8 mouse cellular contexts compared by ENCODE assay signal in the genomic region with DNA sequence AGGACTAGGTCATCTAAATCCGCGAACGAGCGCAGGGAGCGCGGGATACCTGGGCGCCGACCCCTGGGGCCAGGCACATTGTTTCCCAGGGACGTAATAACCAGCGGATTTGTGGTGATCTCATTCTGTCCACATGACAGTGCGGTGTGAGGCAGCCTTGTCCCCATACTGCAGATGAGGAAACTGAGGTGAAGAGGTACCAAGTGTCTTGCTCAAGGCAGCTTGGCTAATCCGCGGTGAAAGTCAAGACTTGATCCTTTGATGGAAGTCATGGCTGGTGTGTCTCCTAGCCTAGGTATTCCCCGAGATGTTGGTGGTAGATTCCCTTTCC. TPM values are rescaled to one million over a fixed set of nuclear protein-coding genes. Genes with fewer than 3 reads are reported as not detected.
DNase-seq lines count a peak whose midpoint lies in the region; ATAC-seq and TF ChIP-seq lines count a peak whose summit lies in the region.

No protein-coding gene starts in this region.

- peaks cover 95% of the 10 kb centered on the region for H3K27me3 ChIP-seq in megakaryocyte, embryonic 14.5 days (replicated peaks)
- H3K27me3 ChIP-seq in limb, embryonic 14.5 days (ENCODE audit: control insufficient read depth, insufficient read depth, low read length), result no peaks in the 10 kb centered on the region
- H3K27me3 ChIP-seq in small intestine, adult 2 months (ENCODE audit: control insufficient read depth, insufficient read depth, low read length), result no peaks in the 10 kb centered on the region

- no peaks in the 10 kb centered on the region for H3K9me3 ChIP-seq in megakaryocyte, embryonic 14.5 days
- no peaks in the 10 kb centered on the region for H3K9me3 ChIP-seq in limb, embryonic 14.5 days (ENCODE audit: control insufficient read depth, low read length)

- no peak overlapping the region for H3K27ac ChIP-seq in embryonic fibroblast, embryonic 13.5 days (ENCODE audit: insufficient read depth, low read length)
- H3K27ac ChIP-seq in limb, embryonic 14.5 days (replicated peaks; ENCODE audit: low read depth, low read length), result no peak overlapping the region; the same call in 1 of the 2 replicates
- no peak overlapping the region; the same call in 1 of the 2 replicates for H3K27ac ChIP-seq in small intestine, adult 2 months (ENCODE audit: insufficient read depth, low read depth, low read length)

- intact Hi-C loops in gastrocnemius, postnatal 14 days (cut with DNase I; ENCODE audit: low total_unique reads), result no loop called here

- 7% methylated on average over 14 of the region's 14 CpGs for WGBS in limb, embryonic 14.5 days
- 4% methylated on average over 14 of the region's 14 CpGs for WGBS in small intestine, adult 2 months

- H3K36me3 ChIP-seq in megakaryocyte, embryonic 14.5 days (replicated peaks; ENCODE audit: low read length), result no peaks in the 10 kb centered on the region
- H3K36me3 ChIP-seq in limb, embryonic 14.5 days (ENCODE audit: control insufficient read depth, insufficient read depth, low read length), result no peaks in the 10 kb centered on the region
- no peaks in the 10 kb centered on the region for H3K36me3 ChIP-seq in small intestine, adult 2 months (ENCODE audit: control insufficient read depth, insufficient read depth, low read length)

- H3K4me1 ChIP-seq in megakaryocyte, embryonic 14.5 days, result peaks cover 26% of the 10 kb centered on the region
- peaks cover 11% of the 10 kb centered on the region for H3K4me1 ChIP-seq in embryonic fibroblast, embryonic 13.5 days (ENCODE audit: control insufficient read depth, insufficient read depth, low read length)
- peaks cover 42% of the 10 kb centered on the region for H3K4me1 ChIP-seq in limb, embryonic 14.5 days (ENCODE audit: control insufficient read depth, insufficient read depth, low read length)
- H3K4me1 ChIP-seq in small intestine, adult 2 months (ENCODE audit: control insufficient read depth, insufficient read depth, insufficient read length, low read length), result peaks cover 28% of the 10 kb centered on the region

- no peak for TF ChIP-seq CTCF in embryonic fibroblast, embryonic 13.5 days (IDR thresholded peaks at IDR 0.05; ENCODE audit: borderline replicate concordance, insufficient read depth, low read length)
- no peak for TF ChIP-seq CTCF in small intestine, adult 2 months (IDR thresholded peaks at IDR 0.05; ENCODE audit: extremely low read depth, insufficient read length, insufficient replicate concordance, low read depth, low read length)

- peak overlapping the region; percentile 78 for H3K9ac ChIP-seq in limb, embryonic 14.5 days (ENCODE audit: low read depth, low read length, severe bottlenecking)

- H3K4me2 ChIP-seq in limb, embryonic 14.5 days (replicated peaks; ENCODE audit: low read depth, low read length, severe bottlenecking), result peak overlapping the region; percentile 96

- no peak for ATAC-seq in megakaryocyte, adult 5-6 weeks (ENCODE audit: poor library complexity, severe bottlenecking)
- no peak for ATAC-seq in limb, embryonic 14.5 days (ENCODE audit: low FRiP score, low read depth)

- TF ChIP-seq POLR2A in embryonic fibroblast, embryonic 13.5 days (IDR thresholded peaks at IDR 0.05; ENCODE audit: low read depth, low read length), result no peak
- no peak for TF ChIP-seq POLR2A in limb, embryonic 14.5 days (IDR thresholded peaks at IDR 0.05; ENCODE audit: borderline replicate concordance, extremely low read depth, insufficient read depth, insufficient read length)
- no peak for TF ChIP-seq POLR2A in small intestine, adult 2 months (IDR thresholded peaks at IDR 0.05; ENCODE audit: low read depth, low read length)

- DNase-seq in limb, embryonic 14.5 days (ENCODE audit: low spot score), result no peak
- DNase-seq in urinary bladder, postnatal 10 days (ENCODE audit: low spot score), result no peak
- DNase-seq in gastrocnemius, postnatal 14 days, result no peak
- DNase-seq in kidney, postnatal 4 days, result no peak

- H3K4me3 ChIP-seq in megakaryocyte, embryonic 14.5 days (replicated peaks), result peak overlapping the region; percentile 95
- H3K4me3 ChIP-seq in embryonic fibroblast, embryonic 13.5 days (ENCODE audit: insufficient read depth, low read length), result peak overlapping the region; percentile 85
- H3K4me3 ChIP-seq in limb, embryonic 14.5 days (replicated peaks; ENCODE audit: low read length), result peak overlapping the region; percentile 77
- peak overlapping the region; percentile 83 for H3K4me3 ChIP-seq in small intestine, adult 2 months (ENCODE audit: low read depth, low read length)

RNA-seq across cellular contexts. Expression of a gene that starts 27.3 kb away (rescaled TPM):
- 0.03 TPM in 1 of 2 replicates, not detected in the other for polyA plus RNA-seq in megakaryocyte, embryonic 14.5 days (2012; ENCODE audit: insufficient read depth, low replicate concordance)
- total RNA-seq in megakaryocyte, adult 5-6 weeks (2015), result not detected in 2 replicates
- not detected in 2 replicates for total RNA-seq in megakaryocyte, adult 5-6 weeks (2017)
- not detected in 2 replicates for polyA plus RNA-seq in embryonic fibroblast, embryonic 13.5 days (2011; ENCODE audit: insufficient read length, low read depth, missing spikeins)
- polyA plus RNA-seq in limb, embryonic 14.5 days (2012; rRNA removed), result 0.03 TPM in 1 of 2 replicates, not detected in the other
- polyA plus RNA-seq in limb, embryonic 14.5 days (2014; fragmentation: Nextera tagmentation; extraction: Ambion mirVana), result not detected in 2 replicates
- not detected in 2 replicates for polyA plus RNA-seq in small intestine, adult 2 months (2012; rRNA removed)
- not detected for total RNA-seq in gastrocnemius, postnatal 14 days (2021)

RNA-seq across cellular contexts. Expression of a gene that starts 45.3 kb away (rescaled TPM):
- 0.63 and 1.8 TPM in 2 replicates for polyA plus RNA-seq in megakaryocyte, embryonic 14.5 days (2012; ENCODE audit: insufficient read depth, low replicate concordance)
- total RNA-seq in megakaryocyte, adult 5-6 weeks (2015), result 0.83 and 1.6 TPM in 2 replicates
- 2.1 and 2.7 TPM in 2 replicates for total RNA-seq in megakaryocyte, adult 5-6 weeks (2017)
- polyA plus RNA-seq in embryonic fibroblast, embryonic 13.5 days (2011; ENCODE audit: insufficient read length, low read depth, missing spikeins), result 28.5 and 37.6 TPM in 2 replicates
- polyA plus RNA-seq in limb, embryonic 14.5 days (2012; rRNA removed), result 8.8 and 9.9 TPM in 2 replicates
- 5.8 and 5.9 TPM in 2 replicates for polyA plus RNA-seq in limb, embryonic 14.5 days (2014; fragmentation: Nextera tagmentation; extraction: Ambion mirVana)
- polyA plus RNA-seq in small intestine, adult 2 months (2012; rRNA removed), result 2.6 and 3.3 TPM in 2 replicates
- 1 to 10 TPM; 3.9 to 4.9 TPM for total RNA-seq in gastrocnemius, postnatal 14 days (2021)

RNA-seq across cellular contexts. Expression of a gene that starts 47.0 kb away (rescaled TPM):
- polyA plus RNA-seq in megakaryocyte, embryonic 14.5 days (2012; ENCODE audit: insufficient read depth, low replicate concordance), result 12.3 and 18.6 TPM in 2 replicates
- 4.9 and 5.7 TPM in 2 replicates for total RNA-seq in megakaryocyte, adult 5-6 weeks (2015)
- total RNA-seq in megakaryocyte, adult 5-6 weeks (2017), result 5.8 and 8.9 TPM in 2 replicates
- polyA plus RNA-seq in embryonic fibroblast, embryonic 13.5 days (2011; ENCODE audit: insufficient read length, low read depth, missing spikeins), result 27.0 and 40.9 TPM in 2 replicates
- polyA plus RNA-seq in limb, embryonic 14.5 days (2012; rRNA removed), result 21.9 and 25.6 TPM in 2 replicates
- polyA plus RNA-seq in limb, embryonic 14.5 days (2014; fragmentation: Nextera tagmentation; extraction: Ambion mirVana), result 21.9 and 23.0 TPM in 2 replicates
- polyA plus RNA-seq in small intestine, adult 2 months (2012; rRNA removed), result 48.3 and 110 TPM in 2 replicates
- 10 to 100 TPM; 45.0 to 47.7 TPM for total RNA-seq in gastrocnemius, postnatal 14 days (2021)
